Comparison of ENCODE assay signal across 11 mouse cellular contexts in genomic region chr10:117623358-117623757, GRCm38 (mm10). TPM values are rescaled to one million over a fixed set of nuclear protein-coding genes. Genes with fewer than 3 reads are reported as not detected.
DNase-seq lines count a peak whose midpoint lies in the region.
"Had no signal": no experiment of that assay in that cellular context is flagged by ENCODE, and none has a peak within 500 bp of the region (broad histone marks: within the 10 kb centered on the region; RNA-seq: fewer than 3 reads in every experiment).

No protein-coding gene starts in this region.

- peak; percentile 93 for DNase-seq in 3T3-L1 (ENCODE audit: low read depth, low spot score)
- peak; percentile 93 for DNase-seq in adipocyte (ENCODE audit: low spot score)
- DNase-seq in heart, postnatal 4 days = no peak
- no peak for DNase-seq in thymus, postnatal 36 days
- DNase-seq: adrenal gland, adult 8-10 months; B cell, adult 2 months; cerebellum, adult 11 months; cerebellum, adult 11-12 months; cerebellum, adult 18-20 months; cerebellum, adult 2 months; cerebellum, adult 8-10 months had no signal

RNA-seq across cellular contexts. Expression of gene Cpm, which starts 5.9 kb away (rescaled TPM):
- total RNA-seq in heart, postnatal 4 days (2021) = 1 to 10 TPM; 2.8 to 3.6 TPM

Comparison
In these comparisons a context has a peak if more than half of its experiments do, and no peak if none do; other contexts are left out.
1. DNase-seq: peak in 3T3-L1 (single experiment) and adipocyte (single experiment); none in heart, postnatal 4 days (single experiment) and thymus, postnatal 36 days (0 of 2).